Mouse (Mus musculus) C2C12 (cell line): Measurements from ENCODE around the gene Itm2c.

ENCODE experiments used
- CTCF ChIP-seq: IDR thresholded peaks from one replicate; pipeline ENCODE4 v1.5.1; 2011; ENCODE audit not compliant: control insufficient read depth, insufficient read depth, insufficient read length
- MYOG ChIP-seq: IDR thresholded peaks from one replicate; pipeline ENCODE4 v1.6.1; 2011; ENCODE audit not compliant: control insufficient read depth, insufficient read length; ENCODE audit errors: extremely low read depth

DNA sequence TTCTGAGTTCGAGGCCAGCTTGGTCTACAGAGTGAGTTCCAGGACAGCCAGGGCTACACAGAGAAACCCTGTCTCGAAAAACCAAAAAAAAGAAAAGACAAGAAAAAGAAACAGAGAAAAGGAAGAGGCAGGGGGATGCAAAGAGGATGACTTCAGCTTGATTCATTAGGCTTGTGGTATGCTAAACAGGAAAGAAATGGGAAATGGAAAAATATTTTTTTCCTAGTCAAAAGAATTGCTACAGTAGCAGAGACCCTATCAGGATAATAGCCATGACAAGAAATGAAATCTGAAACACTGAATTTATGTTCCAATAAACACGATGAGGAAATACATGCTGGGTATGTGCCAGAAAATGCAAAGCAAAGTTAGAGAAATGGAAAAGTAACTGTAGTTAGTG lies 61.1 kb downstream of the Itm2c start:
- TF ChIP-seq CTCF (no peak), MYOG (no peak)
